Mouse (Mus musculus) forebrain, embryonic 11.5 days (tissue): ENCODE data around the gene L2hgdh. TPM values are rescaled to one million over a fixed set of nuclear protein-coding genes. Genes with fewer than 3 reads are reported as not detected.

Source experiments
- ATAC-seq: fragments of 200-750 bp; cut with Nextera tagmentation; replicated peaks from 2 replicates; pipeline ENCODE4 v1.8.0; 2017; ENCODE audit warnings: moderate TSS enrichment; ENCODE audit not compliant: low FRiP score
- DNase-seq: peaks from one replicate; pipeline ENCODE4 v3.0.0-alpha.2; 2017; ENCODE audit warnings: low spot score
- H3K27ac ChIP-seq: fragments of 300-500 bp; sonication (generic); 2 replicates; pipeline ENCODE4 v1.5.1; 2014; ENCODE audit warnings: low read depth, low read length
- H3K27me3 ChIP-seq: fragments of 300-500 bp; sonication (generic); 2 replicates; pipeline ENCODE4 v1.6.1; 2014; ENCODE audit warnings: mild to moderate bottlenecking, low read length, mixed read lengths; ENCODE audit not compliant: control insufficient read depth, insufficient read depth
- H3K36me3 ChIP-seq: fragments of 300-500 bp; sonication (generic); 2 replicates; pipeline ENCODE4 v1.6.1; 2014; ENCODE audit warnings: mild to moderate bottlenecking, low read length, moderate library complexity, mixed read lengths; ENCODE audit not compliant: control insufficient read depth, insufficient read depth
- H3K4me1 ChIP-seq: fragments of 300-500 bp; sonication (generic); replicated peaks from 2 replicates; pipeline ENCODE4 v1.6.1; 2014; ENCODE audit warnings: low read length, mixed read lengths; ENCODE audit not compliant: control insufficient read depth, insufficient read depth
- H3K4me2 ChIP-seq: fragments of 300-500 bp; sonication (generic); 2 replicates; pipeline ENCODE4 v1.6.1; 2014; ENCODE audit warnings: low read depth, mild to moderate bottlenecking, low read length, moderate library complexity, mixed read lengths; ENCODE audit not compliant: severe bottlenecking
- H3K4me3 ChIP-seq: fragments of 300-500 bp; sonication (generic); 2 replicates; pipeline ENCODE4 v1.5.1; 2014; ENCODE audit warnings: low read depth, low read length
- H3K9ac ChIP-seq: fragments of 300-500 bp; sonication (generic); 2 replicates; pipeline ENCODE4 v1.6.1; 2014; ENCODE audit warnings: low read length
- H3K9me3 ChIP-seq: fragments of 300-500 bp; sonication (generic); 2 replicates; pipeline ENCODE4 v1.6.1; 2016; ENCODE audit warnings: low read length, mixed read lengths; ENCODE audit not compliant: control insufficient read depth
- WGBS: fragments of 180-500 bp; shearing (Covaris S2); extraction: QIAGEN DNeasy Blood & Tissue Kit; methylation state at CpG from one replicate; pipeline ENCODE4 v1.1.7; 2014; 5-methylcytosine and 5-hydroxymethylcytosine counted together
- polyA plus RNA-seq: library from polyadenylated mRNA; unstranded; fragments of >200 nt; fragmentation: Nextera tagmentation; extraction: Ambion mirVana; gene quantifications from 2 replicates; pipeline ENCODE4 v1.2.1, GENCODE M21; 2014

Gene L2hgdh
- polyA plus RNA-seq, 1 experiment from 2014 or later: 16.3 TPM

- Histone ChIP-seq H3K4me1 (peaks cover 2% of the 10 kb centered on the region; the same call in 1 of the 2 replicates), H3K36me3 (no peaks in the 10 kb centered on the region), H3K9ac (no peak overlapping the region), H3K4me2 (peak overlapping the region; percentile 81; the same call in 1 of the 2 replicates), H3K4me3 (no peak overlapping the region), H3K27me3 (no peaks in the 10 kb centered on the region), H3K27ac (no peak overlapping the region), H3K9me3 (no peaks in the 10 kb centered on the region)
- 49% methylated on average over 14 of the region's 14 CpGs for WGBS
- no peak for ATAC-seq
- DNase-seq: no peak
These were observed 41.8 kb downstream of the L2hgdh start for GRCm38 (mm10) chr12:69682788-69683419.

- Histone ChIP-seq H3K9ac (peak overlapping the region; percentile 98), H3K4me1 (peaks cover 2% of the 10 kb centered on the region; the same call in 1 of the 2 replicates), H3K27me3 (no peaks in the 10 kb centered on the region), H3K36me3 (no peaks in the 10 kb centered on the region), H3K4me3 (peak overlapping the region; percentile 94), H3K9me3 (no peaks in the 10 kb centered on the region), H3K4me2 (peak overlapping the region; percentile 81), H3K27ac (peak overlapping the region; percentile 84)
- peak; percentile 94 for DNase-seq
- peak; percentile 92 for ATAC-seq
- under 1% methylated on average over 42 of the region's 54 CpGs for WGBS
These were observed 42.4 kb downstream of the L2hgdh start for GRCm38 (mm10) chr12:69682065-69682787.

GRCm38 (mm10) chr12:69681566-69682061 lies 43.1 kb downstream of the L2hgdh start, which contains the start of gene Sos2:
Sos2 (minus strand) TSS chr12:69681852.
- WGBS: under 1% methylated on average over 44 of the region's 85 CpGs
- no peaks in the 10 kb centered on the region for H3K27me3 ChIP-seq
- peaks cover 2% of the 10 kb centered on the region; the same call in 1 of the 2 replicates for H3K4me1 ChIP-seq
- H3K27ac ChIP-seq: peak within 1 kb of the TSS; percentile 84
- peak within 1 kb of the TSS; percentile 94 for H3K4me3 ChIP-seq
- H3K9ac ChIP-seq: peak within 1 kb of the TSS; percentile 98
- peak within 1 kb of the TSS; percentile 81 for H3K4me2 ChIP-seq
- ATAC-seq (peak; percentile 68), DNase-seq (peak; percentile 83)
- H3K36me3 ChIP-seq: no peaks in the 10 kb centered on the region
- H3K9me3 ChIP-seq: no peaks in the 10 kb centered on the region

GRCm38 (mm10) chr12:69680635-69681565 lies 43.8 kb downstream of the L2hgdh start:
- under 1% methylated on average over 56 of the region's 56 CpGs for WGBS

GRCm38 (mm10) chr12:69676157-69676556 lies 48.5 kb downstream of the L2hgdh start:
- no peak overlapping the region for H3K4me3 ChIP-seq
- 98% methylated on average over 4 of the region's 4 CpGs for WGBS
- H3K9ac ChIP-seq: no peak overlapping the region
- H3K27me3 ChIP-seq: no peaks in the 10 kb centered on the region
- no peak overlapping the region for H3K27ac ChIP-seq
- H3K36me3 ChIP-seq: no peaks in the 10 kb centered on the region
- 0 out of 2 replicates have a peak, but pooled peaks cover 2% of the 10 kb centered on the region for H3K4me1 ChIP-seq
- no peak for ATAC-seq
- DNase-seq: no peak
- H3K9me3 ChIP-seq: no peaks in the 10 kb centered on the region
- no peak overlapping the region for H3K4me2 ChIP-seq

More at GRCm38 (mm10) chr12:69680635-69681565, 43.8 kb downstream of the L2hgdh start:
- peak; percentile 77 for DNase-seq
- Histone ChIP-seq H3K27ac (peak overlapping the region; percentile 84), H3K9ac (peak overlapping the region; percentile 98), H3K4me1 (peaks cover 2% of the 10 kb centered on the region; the same call in 1 of the 2 replicates), H3K36me3 (no peaks in the 10 kb centered on the region), H3K27me3 (no peaks in the 10 kb centered on the region), H3K4me3 (peak overlapping the region; percentile 94), H3K9me3 (no peaks in the 10 kb centered on the region), H3K4me2 (peak overlapping the region; percentile 81)
- ATAC-seq: peak; percentile 60

GRCm38 (mm10) chr12:69674576-69675537 lies 49.8 kb downstream of the L2hgdh start:
- no peak overlapping the region for H3K4me2 ChIP-seq
- no peak overlapping the region for H3K27ac ChIP-seq
- H3K4me3 ChIP-seq: no peak overlapping the region
- H3K36me3 ChIP-seq: no peaks in the 10 kb centered on the region
- DNase-seq (no peak), ATAC-seq (no peak)
- 89% methylated on average over 10 of the region's 10 CpGs for WGBS
- no peaks in the 10 kb centered on the region for H3K9me3 ChIP-seq
- no peaks in the 10 kb centered on the region for H3K27me3 ChIP-seq
- no peak overlapping the region for H3K9ac ChIP-seq
- no peaks in the 10 kb centered on the region for H3K4me1 ChIP-seq

GRCm38 (mm10) chr12:69674176-69674575 lies 50.5 kb downstream of the L2hgdh start:
- H3K27ac ChIP-seq: no peak overlapping the region
- WGBS: 93% methylated on average over 1 of the region's 1 CpGs
- no peak overlapping the region for H3K9ac ChIP-seq
- no peaks in the 10 kb centered on the region for H3K4me1 ChIP-seq
- H3K36me3 ChIP-seq: no peaks in the 10 kb centered on the region
- no peaks in the 10 kb centered on the region for H3K27me3 ChIP-seq
- no peak for ATAC-seq
- no peak overlapping the region for H3K4me2 ChIP-seq
- no peak overlapping the region for H3K4me3 ChIP-seq
- H3K9me3 ChIP-seq: no peaks in the 10 kb centered on the region
- DNase-seq: no peak
